Mouse (Mus musculus): ENCODE results near the gene Cend1.

Gene Cend1

DNA sequence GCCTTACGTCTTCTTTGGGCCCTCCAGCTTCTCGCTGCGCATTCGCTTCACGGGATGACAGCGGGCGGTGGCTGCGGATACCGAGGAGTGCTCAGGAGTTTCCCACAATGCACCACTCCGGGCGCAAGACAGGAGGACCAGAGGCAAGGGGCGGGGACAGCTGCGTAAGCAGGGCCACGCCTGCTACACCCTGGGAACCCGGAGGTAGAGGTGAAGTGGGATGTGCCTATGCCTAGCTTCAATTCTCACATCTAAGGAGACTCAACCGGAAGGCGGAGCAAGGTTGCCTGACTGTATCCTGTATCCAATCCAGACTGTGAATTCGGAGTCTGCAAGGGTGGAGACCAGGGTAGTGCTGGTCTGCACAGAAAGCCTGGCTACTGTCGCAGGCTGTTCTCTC is at the start of gene Cend1:
TSS of gene Cend1 (minus strand) at position 182 of the 400 bp plus-strand sequence.
- DNase-seq (ENCODE audit: low spot score in 2 of 2) = peak; percentile 92 to 93

DNA sequence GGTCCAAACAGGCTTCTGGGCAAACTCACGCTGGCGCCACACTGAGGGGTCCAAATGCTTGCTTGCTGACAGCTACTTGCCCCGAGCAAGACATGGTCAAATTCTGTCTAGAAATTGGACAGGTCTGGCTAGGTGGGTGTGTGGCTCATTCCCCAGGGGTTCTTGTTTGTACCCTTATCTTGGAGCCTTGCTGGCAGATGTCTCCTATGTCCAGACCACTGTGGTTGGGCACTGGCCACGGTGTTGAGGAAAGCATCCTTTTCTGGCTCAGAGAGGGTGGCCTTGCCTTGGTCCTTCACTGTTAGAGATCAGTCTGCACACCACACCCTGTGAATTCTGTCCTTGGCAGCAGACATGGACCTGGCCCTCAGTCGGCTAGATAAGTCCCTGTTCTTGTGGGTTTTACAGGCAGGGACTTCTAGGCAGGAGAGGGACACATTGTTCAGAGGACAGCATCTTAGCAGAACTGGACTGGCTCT is 49.0 kb upstream of the Cend1 start:
- no peak for DNase-seq (ENCODE audit: low spot score in 2 of 2)

DNA sequence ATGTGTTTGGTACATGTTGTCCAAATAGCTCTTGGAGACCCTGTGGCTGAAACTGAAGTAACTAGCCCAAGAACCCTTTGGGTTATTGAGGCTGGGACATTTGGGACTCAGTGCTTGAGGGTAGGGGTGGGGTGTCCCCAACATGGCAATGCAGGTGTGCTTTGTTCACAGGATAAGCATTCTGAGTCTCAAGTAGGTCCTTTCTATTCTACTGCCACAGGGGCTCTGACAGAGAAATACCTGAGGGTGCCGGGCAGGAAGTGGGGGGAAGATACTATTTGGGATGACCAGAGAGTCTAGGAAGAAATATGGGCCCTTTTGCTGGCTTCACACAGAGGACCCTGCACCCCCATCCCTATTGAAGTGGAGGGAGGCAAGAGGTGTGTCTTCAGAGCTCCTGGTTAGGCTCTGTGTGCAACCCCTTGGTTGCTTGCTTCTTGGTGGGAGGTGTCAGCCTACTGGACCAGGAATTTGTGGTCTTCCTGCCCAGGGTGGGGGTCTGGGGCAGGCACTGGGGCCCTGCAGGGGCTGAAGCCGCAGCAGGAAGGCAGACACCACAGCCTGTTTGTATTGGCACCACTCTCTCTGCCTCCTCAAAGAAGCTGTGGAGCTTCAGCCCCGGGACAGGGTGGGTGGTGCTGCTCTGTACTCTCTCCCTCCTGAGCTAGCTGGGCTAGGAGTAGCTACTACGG is 48.4 kb upstream of the Cend1 start:
- no peak for DNase-seq (ENCODE audit: low spot score in 2 of 2)

DNA sequence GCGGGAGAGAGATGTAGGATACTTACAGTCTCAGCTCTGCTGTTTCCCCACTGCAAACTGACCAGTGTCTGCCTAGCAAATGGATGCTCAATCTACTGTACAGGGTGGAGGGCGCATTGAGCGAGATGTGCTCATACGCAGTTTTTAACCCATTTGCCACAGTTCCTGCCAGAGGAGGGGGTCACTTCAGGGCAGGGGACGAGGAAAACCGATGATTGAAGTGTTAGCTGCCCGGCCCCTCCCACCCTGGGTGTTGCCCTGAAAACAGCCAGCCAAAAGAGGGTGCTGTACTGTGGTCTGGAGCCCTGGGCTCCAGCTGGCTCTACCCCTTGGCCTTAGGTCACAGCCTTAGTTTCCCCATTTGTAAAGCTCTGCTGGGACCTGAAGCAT is 47.7 kb upstream of the Cend1 start:
- no peak for DNase-seq (ENCODE audit: low spot score in 2 of 2)

DNA sequence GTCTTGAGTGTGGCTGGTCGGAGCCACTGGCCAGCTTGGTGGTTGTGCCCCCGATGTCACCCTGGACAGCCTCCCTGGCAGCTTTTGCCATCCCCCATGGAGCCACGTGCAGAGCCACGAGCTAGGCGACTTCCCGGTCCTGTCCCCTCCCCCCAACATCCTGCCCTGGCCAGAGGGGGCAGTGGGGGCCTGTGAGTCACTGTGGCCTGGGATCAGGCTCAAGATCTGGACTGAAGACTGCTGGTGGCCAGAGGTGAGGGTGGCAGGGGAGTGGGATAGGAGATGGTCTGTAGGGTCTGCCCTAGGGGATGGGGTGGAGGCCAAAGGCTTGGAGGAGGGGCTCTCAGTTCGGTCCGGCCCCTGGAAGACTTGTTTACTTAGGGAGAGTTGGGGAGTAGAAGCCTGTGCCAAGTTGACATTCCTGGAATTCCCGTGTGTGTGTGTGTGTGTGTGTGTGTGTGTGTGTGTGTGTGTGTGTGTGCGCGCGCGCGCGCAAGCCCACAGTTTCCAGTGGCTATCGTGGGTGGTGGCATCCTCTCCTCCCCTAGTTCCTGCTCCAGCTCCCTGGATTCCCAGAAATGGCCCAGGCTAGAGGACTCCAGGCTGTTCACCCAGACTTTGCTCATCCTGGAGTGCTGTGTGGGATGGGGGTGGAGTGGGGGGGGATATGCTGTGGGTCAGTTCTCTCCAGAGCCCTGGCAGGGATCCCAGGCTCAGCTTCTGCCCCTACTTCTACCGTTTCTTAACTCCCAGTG is 47.1 kb upstream of the Cend1 start:
- DNase-seq (ENCODE audit: low spot score in 2 of 2) = peak in 1 of 2 experiments; percentile 44

DNA sequence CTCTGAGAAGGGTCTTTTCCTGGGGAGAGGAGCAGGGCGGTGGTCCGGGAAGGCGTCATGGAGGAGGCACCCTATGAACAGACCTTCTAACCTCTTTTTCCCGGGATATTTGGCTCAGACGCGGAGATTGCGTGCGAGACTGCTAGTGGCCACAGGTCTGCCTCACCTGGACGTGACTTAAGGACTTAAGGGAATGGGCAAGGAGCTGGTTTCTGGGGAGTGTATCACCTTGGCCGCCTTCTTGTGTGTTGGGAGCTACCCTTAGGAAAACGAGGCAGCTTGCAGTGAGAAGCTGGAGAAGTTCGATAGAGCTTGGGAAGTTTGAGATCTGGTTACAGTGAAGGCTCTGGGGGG is 46.5 kb upstream of the Cend1 start:
- DNase-seq (ENCODE audit: low spot score in 2 of 2) = no peak

DNA sequence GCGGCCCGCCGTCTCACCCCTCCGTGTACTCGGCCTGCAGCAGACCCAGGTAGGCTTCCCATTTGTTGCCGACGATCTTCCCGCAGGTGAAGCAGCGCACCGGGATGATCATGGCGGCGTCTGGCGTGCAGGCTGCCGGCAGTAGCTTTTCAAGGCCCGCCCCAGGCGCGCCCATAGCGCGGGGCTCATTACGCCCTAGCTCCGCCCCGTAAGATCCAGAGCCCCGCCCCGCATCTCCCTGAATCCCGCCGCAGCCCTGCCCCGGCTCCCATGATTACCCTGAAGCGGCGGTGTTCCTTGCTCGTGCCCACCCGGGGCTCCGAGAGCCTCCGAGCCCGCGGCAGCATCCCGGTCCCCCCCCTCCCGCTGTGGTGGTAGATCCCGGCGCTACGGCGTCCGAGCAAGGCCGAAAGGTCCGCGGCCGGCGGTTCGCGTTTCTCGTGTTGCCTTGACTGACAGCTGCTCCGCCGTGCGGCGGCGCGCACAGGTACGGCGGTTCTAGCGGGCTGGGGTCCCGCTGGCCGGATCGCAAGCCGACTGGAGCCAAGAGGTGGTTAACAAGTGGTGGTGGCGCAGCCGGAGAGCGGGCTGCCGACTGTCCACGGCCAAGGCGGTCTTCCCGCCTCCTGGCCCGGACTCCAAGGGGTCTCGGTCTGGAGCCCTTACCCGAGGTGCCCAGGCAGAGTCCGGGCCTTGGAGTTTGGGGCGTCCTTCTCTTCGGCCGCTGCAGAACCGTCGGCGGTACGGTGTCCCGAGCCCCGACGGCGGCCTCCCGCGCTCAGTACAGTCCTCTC is 45.9 kb upstream of the Cend1 start, which contains the start of the genes Polr2l and Tspan4:
TSS of gene Polr2l (minus strand) at position 122 of the 794 bp plus-strand sequence.
TSS of gene Tspan4 (plus strand) at position 230 of the 794 bp plus-strand sequence.
- DNase-seq (ENCODE audit: low spot score in 2 of 2) = peak; percentile 81 to 83

DNA sequence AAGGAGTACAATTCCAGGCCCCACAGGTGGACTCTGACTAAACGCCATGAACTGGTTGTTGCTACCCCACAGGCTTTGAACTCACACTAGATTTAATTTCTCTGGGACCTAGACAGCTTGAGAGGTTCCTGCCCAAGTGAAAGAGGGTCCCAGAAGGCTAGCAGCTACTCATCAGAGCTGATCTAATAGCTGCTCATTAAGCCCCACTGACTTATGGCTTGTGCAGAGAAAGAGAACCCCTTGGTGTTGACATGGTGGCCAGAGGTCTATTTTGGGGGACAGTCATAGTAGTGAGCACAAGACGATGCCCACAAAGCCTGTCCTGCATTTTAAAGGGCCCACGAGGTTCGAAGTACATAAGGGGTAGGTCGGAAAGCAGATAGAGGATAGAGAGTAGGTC is 44.9 kb upstream of the Cend1 start:
- no peak for DNase-seq (ENCODE audit: low spot score in 2 of 2)

DNA sequence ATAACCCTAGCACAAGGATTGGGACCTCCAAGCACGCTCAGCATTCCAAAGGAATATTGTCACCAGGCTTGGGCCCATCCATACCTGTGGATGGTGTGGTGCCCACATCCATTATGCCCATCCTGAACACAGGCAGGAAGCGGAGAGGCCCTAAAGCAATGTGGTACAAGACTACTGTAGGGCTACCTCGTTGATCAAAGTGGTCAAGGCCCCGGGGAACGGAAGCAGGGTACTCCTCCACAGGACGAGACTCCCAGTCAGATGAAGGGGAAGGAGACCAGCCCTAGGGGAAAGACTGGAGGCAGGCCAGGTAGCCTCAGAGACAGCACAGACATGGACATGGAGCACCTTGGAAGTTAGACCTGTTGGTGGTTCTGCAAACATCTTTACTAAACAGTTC is 43.5 kb upstream of the Cend1 start:
- no peak for DNase-seq (ENCODE audit: low spot score in 2 of 2)

DNA sequence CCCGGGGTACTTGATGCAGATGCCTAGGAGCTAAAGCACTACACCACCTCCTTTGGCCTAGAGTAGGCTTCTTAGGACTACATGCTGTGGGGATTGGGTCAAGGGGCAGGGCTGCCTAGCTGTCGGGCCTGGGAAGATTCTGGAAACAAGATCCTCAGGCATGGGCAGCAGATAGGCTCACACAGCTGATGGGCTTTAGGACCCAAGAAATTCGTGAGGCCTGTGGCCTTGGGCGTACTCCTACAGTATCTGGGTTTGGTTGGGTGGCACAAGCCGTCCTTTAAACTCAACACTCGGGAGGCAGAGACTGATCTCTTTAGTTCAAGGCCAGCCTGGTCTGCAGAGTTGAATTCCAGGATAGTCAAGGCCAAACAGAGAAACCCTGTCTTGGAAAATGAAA is 42.9 kb upstream of the Cend1 start:
- no peak for DNase-seq (ENCODE audit: low spot score in 2 of 2)

DNA sequence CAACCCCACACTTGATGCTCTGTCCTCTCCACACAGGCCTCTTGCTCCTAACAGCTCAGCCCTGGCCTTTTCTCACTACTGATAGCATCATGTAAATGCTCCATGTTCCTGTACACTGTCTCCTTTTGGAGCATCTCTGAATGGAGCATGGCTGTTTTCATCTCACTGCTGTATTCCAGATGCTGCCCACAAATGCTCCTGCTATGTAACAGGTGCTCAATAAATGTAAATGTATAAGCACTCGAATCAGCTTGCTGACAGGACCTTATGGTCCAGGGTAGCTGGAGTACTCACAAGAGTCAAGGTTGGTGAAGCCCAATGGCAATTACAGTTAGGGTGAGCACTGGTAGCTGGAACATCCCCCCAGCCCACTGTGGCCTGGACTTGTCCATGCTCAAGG is 41.9 kb upstream of the Cend1 start:
- DNase-seq (ENCODE audit: low spot score in 2 of 2) = no peak

DNA sequence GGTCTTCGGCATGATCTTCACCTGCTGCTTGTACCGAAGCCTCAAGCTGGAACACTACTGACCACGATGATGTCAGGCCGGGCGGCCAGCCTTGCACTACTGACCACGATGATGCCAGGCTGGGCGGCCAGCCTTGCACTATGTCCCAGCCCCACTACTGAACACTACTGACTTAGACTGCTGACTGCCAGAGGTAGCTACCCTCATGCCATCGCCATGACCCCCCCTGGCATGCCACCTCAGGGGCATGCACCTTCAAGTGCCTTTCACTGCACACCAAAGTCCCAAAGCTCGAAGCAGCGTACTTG is 41.3 kb upstream of the Cend1 start:
- DNase-seq (ENCODE audit: low spot score in 2 of 2) = no peak

DNA sequence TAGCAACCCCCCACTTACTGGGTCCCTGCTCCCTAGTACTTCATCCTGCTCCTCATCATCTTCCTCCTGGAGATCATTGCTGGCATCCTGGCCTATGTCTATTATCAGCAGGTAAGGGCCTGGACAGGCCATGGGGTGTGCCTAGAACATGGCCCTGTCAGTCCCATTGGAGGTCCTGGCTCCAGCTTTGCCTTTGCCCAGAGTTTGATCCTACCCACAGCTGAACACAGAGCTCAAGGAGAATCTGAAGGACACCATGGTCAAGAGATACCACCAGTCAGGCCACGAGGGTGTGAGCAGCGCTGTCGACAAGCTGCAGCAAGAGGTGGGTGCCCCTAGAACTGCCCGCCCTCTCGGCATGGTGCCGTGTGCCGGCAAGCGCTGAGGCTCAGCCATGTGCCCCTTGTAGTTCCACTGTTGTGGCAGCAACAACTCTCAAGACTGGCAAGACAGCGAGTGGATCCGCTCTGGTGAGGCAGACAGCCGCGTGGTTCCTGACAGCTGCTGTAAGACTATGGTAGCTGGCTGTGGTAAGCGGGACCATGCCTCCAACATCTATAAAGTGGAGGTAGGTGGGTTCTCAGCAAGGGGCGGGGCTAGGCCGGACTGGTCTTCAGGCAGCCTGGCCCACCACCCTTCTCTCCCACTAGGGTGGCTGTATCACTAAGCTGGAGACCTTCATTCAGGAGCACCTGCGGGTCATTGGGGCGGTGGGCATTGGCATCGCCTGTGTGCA is 40.8 kb upstream of the Cend1 start:
- DNase-seq (ENCODE audit: low spot score in 2 of 2) = no peak

DNA sequence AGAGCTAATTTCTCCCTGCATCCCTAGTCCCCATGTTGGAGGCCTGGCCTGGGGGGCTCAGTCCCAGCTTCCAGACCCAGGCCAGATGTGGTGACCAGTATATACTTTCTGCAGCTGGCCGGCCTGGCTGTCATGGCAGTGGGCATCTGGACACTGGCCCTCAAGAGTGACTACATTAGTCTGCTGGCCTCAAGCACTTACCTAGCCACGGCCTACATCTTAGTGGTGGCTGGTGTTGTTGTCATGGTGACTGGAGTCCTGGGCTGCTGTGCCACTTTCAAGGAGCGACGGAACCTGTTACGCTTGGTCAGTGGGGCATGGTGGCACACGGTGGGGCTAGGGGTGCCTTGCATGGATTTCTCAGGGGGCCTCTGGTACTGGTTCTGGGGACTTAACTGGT is 40.1 kb upstream of the Cend1 start:
- DNase-seq (ENCODE audit: low spot score in 2 of 2) = no peak

DNA sequence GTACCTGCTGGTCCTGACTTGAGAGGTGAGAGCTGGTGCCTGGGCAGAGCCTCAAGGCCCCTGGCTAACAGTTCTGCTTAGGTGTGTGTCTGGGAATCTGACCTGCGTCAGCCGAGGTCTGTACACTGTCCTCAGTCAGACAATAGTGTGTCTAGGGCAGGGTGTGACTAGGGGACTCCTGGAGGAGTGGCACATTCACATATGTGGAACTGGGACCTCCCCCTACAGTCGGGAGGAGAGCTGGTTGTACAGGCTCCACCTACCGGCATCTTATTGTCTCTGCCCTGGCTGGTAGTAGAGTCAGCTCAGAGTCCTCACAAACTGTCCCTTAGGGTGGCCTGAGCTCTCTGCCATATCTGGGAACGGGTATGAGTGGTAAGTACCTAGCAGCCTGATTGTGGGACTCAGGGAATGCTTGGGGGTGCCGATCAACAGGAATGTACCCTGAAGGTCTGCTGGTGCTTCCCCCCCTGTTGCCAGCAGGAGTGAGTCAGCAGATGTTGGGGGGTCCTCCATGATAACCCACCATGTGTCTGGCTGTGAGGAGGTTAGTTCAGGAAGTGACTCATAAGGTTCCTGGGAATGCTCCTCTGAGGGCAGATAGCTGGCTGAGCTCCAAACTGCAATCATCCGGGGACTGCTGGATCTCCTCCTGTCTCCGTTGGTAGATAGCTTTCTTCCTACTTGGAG is 39.4 kb upstream of the Cend1 start:
- peak in 1 of 2 experiments; percentile 63 for DNase-seq (ENCODE audit: low spot score in 2 of 2)

DNA sequence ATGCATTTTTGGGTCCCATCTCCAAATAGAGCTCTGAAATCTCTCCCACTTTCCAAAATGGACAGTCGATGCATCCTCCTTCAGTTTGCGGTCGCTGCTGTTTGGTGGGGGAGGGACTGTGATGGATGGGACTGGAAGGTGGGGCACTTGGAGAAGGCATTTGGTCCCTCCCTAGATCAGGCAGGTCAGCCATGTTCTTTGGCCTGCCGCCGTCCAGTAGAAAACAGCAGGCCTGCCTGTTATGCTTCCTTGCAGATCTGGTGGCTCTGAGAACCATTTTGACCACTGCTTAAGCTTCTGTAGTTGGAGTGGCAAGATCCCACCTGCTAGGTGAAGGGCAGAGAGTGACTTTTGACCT is 38.9 kb upstream of the Cend1 start:
- DNase-seq (ENCODE audit: low spot score in 2 of 2) = no peak

DNA sequence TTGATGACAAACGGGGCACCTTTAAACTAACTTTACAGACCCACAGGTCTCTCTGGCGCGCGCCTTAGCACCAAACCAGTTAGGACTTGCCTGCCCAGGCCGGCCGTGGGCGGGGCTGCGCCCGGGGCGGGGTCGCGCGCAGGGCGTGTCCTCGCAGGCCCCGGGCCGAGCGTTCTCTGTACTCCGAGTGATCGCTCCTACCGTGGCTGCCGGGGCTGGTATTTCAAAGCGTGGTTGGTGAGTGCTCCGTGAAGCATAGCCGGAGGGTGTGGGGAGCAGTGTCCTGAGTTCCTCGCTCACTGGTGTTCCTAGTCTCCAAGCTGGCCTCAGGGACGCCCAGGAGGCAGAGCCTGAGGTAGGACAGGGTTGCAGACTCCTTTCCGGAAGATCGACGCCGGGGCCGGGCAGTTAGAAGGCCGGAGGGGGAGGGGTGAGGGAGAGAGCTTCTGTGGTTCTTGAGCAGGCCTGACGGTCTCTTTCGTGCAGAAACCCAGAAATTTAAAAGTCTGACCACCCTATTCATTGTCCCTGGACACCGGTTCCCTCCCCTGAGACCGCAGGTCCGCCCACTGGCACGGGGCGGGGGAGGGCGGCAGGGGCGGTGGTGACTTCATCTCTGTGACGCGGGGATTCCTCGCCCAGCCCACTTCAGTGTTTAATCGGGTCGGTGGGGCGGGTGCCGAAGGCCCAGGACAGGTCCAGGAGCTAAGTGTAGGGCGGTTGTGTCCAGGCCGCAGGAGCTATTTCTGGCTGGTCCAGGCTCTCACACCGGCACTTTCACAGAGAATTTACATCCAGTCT is 38.1 kb upstream of the Cend1 start, which contains the start of gene Cd151:
TSS of gene Cd151 (plus strand) at position 163 of the 801 bp plus-strand sequence.
- DNase-seq (ENCODE audit: low spot score in 2 of 2) = peak in 1 of 2 experiments; percentile 65

DNA sequence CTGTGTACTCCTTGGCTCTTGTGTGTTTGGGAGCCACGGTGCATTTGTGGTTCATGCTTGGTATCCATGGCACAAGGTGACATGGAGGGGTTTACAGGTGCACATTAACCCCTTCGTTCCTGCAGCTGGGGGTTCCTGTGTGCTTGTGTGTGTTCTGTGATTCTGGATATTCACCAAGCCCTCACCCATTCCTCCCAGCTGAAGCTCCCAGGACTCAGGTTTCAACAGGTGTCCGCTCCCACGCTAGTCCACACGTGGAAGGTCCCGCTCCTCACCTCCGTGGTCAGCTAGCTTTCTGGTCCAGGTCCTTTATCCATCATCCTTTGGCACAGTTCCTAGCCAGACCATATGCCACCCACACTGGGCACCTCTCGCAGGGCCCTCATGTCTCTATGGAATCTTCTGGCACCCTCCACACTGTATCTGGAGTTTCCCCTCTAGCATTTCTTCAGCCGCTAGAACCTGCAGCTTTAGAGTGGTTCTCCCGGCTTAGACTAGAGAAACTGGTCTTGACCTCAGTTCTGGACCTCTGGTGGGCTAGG is 37.4 kb upstream of the Cend1 start:
- DNase-seq (ENCODE audit: low spot score in 2 of 2) = no peak

DNA sequence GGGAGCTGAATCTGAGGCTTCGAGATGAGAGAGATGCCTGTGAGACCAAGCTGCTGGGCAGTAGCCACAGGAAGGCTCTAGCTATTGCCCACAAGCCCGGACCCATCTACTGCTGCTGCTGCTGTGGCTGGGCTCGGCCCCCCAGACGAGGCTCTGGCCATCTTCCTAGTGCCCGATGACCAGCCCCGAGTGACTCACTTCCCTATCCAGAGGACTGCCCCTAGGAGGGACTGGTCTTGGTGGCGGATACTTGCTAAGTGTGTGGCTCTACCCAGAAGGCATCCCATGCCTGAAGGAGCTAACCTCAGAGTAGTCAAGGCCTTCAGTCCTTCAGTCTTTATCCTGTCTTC is 36.7 kb upstream of the Cend1 start:
- DNase-seq (ENCODE audit: low spot score in 2 of 2) = no peak

DNA sequence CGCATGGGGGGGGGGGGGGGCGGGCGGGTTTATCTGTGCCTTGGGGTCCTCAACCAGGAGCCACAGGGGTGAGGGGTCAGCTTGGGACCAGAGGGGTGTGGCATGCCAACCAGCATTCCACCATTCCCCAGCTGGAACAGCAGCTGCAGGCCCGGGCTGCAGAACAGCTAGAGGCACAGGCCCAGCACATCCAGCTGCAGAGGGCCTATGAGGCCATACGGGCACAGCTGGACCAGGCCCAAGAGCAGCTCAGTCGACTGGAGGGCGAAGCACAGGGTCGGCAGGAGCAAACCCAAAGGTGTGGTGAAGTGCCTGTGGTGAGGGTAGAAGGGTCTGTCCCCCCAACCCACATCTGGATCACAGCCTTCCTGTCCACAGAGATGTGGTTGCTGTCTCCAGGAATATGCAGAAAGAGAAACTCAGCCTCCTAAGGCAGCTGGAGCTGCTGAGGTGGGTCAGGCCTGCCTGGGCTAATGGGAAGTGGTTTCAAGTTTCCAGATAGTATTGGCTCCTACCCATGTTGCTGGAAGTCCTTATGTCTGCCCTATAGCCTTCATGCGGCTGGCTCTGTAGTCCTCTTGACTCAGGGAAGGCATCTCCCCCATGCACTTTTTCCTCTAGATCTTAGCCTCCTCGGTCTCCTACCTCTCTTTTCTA is 36.2 kb upstream of the Cend1 start:
- no peak for DNase-seq (ENCODE audit: low spot score in 2 of 2)

All from frontal cortex, postnatal 36 days (tissue).